Mouse (Mus musculus): Measurements from ENCODE around the gene Antxr2.

Antxr2 gene

DNA sequence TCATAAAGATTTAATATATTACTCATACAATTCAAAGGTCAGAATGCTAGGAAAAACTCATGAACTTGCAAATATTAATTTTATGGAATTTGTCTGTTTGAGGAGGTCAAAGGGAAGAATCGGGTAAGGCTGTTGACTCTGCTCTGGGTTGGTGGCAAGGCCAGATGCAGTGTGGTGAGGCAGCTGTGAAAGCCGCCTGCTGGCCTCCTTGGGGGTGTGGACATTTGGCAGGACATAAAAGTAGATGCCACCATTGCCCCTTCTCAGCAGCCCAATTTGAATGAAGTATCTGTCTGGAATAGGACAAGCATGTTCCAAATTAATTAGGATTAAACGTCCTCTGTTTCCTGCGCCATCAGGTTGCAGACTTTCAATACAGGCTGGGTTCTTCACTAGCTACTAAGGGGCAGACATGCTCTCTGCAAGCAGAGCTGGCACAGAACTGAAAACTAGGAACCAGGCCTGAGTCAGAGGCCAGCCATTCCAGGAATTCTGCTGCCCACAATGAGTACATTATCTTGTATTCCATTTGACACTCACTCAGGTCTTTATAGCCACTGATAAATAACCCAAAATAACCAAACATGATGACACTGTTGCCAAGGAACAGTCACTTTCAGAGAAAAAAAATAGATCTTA, 44.1 kb downstream of the Antxr2 start:
- DNase-seq: no peak

GRCm38 (mm10) chr5:97983375-97983774, 47.5 kb downstream of the Antxr2 start:
- DNase-seq: peak; percentile 70

- no peak for DNase-seq
Observed at GRCm38 (mm10) chr5:97980472-97980871, 50.4 kb downstream of the Antxr2 start.

DNA sequence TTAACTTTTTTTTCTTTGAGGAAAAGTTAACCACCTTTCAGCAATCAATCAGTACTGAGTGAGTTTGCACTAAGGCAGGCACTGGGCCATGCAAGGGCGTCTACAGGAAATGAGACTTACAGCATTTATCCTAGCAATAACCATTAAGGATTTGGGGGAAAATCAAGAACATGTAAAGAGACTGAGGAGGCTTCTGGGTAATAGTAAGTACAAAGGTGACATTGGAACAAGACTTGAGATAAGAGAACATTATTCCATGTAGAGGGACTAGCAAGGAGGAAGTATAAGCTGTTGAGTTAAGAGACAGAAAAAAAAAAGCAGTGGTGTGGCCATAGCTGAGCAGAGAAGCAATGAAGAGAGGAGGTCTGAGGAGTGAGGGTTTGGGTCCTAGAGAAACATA, 57.5 kb downstream of the Antxr2 start:
- DNase-seq: no peak

- no peak for DNase-seq
Observed at GRCm38 (mm10) chr5:97972029-97972428, 58.8 kb downstream of the Antxr2 start.

DNA sequence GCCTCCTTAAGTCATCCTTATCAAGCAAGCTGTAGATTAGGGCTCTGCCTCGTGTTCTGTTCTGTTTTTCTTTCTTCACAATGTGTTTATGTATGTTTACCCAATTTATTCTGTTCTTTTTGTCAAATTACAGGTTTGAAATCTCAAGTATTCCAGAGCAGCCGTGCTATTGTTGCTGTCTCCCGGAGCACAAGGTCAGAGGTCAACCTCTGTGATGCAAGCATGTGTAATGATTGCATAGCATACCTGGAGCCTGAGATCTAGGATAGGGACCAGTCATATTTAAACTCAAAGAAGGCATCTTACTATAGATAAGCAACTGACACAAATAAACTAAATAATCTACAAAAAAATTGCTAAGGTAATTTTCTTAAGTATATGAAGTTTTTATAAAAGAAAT, 59.6 kb downstream of the Antxr2 start:
- no peak for DNase-seq

GRCm38 (mm10) chr5:97967044-97967443, 63.8 kb downstream of the Antxr2 start:
- DNase-seq: no peak

DNA sequence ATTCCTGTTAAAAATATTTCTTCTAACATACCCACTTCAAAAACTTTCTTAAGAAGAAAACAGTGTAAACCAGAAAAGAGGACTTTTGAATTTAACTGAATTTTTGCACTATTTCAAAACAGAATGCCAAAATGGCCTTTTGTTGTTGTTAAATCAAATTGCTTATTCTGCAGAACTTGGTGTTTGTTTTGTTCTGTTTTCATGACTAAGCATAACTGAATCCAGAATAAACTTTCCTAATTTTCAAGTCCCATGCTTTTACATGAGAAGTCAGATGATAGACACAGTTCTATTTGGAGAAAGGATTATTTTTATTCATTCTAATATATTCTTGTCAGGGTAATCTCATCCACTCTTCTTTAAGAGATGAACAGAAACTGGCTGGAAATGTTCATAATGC, 64.7 kb downstream of the Antxr2 start:
- DNase-seq: no peak

DNA sequence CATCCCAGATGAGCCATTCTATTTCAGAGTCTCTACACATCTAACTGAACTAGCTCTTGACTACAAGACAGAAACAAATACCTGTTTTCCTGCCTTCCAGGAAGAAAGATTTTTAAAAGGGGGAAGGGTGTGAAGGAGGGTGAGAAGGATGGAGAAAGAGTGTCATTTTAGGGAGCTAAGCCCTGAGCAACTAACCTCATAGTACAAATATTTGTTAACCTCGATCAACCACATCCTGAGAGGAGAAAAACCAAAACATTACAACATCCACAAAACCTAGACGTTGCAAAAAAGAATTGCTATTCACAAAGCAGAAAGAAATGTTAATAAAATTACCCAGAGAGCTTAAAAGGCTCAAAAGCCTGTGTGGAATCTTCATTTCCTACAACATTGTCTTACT, 66.4 kb downstream of the Antxr2 start:
- no peak for DNase-seq

GRCm38 (mm10) chr5:97962512-97962911, 68.3 kb downstream of the Antxr2 start:
- no peak for DNase-seq

- no peak for DNase-seq
Observed at GRCm38 (mm10) chr5:97961786-97962185, 69.1 kb downstream of the Antxr2 start.

GRCm38 (mm10) chr5:97959651-97960050, 71.2 kb downstream of the Antxr2 start:
- no peak for DNase-seq

- DNase-seq: no peak
Observed at GRCm38 (mm10) chr5:97959010-97959409, 71.8 kb downstream of the Antxr2 start.

GRCm38 (mm10) chr5:97957501-97957900, 73.3 kb downstream of the Antxr2 start:
- no peak for DNase-seq

GRCm38 (mm10) chr5:97954193-97954772, 76.6 kb downstream of the Antxr2 start:
- DNase-seq: no peak

DNA sequence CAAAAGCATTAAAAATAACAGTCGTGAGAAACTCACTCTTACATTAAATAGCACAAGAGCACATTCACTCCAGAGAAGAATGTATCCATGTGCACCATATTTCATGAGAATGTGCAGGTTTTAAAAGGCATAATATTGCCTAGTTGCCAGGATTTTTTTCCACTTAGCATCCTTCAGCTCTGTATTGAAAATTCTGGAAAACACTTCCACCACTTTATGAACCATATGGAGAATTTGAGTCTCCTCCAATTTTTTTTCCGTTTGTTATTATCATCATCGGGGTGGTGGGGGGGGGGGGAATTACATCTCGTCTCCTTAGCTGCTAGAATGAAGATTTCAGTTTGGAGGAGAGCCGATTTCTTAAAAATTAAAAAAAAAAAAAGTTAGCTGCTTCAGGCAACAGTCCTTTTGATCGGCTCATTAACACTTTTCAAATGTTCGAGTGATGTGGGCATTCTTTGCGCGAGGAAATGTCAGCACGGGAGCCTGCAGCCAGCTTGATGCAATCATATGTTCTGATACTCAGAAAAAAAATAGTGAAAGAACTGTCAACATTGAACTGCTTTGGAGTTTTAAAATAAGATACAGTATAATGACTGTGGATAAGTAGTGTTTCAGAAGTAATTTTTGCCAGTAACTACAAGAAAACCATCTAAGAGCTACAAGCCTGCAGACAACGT, 77.5 kb downstream of the Antxr2 start:
- DNase-seq: no peak

DNA sequence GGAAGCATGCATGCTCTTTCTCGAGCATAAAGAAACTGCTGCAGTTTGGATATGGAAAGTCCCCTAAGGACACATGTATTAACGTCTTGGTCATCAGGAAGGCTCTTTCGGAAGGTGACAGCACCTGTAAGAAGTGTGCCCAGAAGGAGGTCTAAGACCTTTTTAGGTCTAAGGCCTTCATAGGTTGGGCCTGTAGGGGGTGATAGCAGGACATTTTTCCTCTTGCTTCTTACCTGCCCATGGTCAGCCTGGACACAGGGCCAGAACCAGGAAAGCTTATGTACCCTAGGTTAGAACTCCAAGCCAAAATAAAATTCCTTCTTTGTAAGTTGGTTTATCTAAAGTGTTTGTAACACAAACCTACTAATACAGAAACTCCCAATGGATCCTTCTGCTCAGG, 83.6 kb downstream of the Antxr2 start:
- peak; percentile 21 for DNase-seq

GRCm38 (mm10) chr5:97946236-97946635, 84.6 kb downstream of the Antxr2 start:
- DNase-seq: peak; percentile 19

DNA sequence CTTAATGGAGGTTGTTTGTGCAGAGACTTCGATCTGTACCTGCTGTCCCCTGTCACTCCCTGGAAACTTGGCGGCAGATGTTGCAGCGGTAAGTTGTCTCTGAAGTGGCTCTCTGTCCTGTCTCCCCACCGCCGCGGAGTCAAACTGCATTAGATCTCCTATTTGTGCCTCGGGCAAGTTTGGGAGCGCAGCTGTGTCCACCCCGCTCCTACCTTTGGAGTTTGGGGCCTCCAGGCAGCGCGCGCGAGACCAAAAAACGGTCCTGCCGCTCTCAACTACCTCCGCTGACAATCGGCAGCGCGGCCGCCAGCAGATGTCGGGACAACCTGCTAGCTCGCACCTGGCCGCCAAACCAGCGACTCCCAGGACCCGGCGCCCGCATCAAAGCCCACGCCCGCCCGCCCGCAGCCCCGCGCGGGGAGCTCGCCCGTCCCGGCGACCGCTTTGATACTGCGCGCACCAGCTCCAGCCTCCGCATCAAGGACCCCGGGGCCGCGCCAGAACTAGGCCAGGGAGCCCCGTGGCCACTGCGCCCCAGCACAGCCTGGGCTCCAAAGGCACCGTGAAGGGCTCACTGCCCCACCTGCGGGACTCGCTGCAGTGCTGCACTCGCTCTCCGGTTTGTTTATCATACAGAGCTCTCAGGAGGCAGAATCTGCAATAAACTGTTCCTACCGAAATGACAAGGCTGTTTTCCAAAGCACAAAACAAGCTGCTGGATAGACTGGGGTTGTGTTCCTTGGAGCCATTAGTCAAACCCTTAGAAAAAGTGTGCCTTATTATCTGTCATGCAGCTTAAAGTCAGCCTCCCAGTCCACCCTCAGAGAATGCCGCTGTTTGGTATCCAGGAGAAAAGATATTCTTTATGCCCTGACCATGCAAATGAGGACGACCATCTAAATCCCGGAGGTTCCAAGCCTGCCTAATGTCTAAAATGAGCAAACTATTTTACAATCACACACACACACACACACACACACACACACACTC, 95.4 kb downstream of the Antxr2 start:
- peak; percentile 64 for DNase-seq

DNA sequence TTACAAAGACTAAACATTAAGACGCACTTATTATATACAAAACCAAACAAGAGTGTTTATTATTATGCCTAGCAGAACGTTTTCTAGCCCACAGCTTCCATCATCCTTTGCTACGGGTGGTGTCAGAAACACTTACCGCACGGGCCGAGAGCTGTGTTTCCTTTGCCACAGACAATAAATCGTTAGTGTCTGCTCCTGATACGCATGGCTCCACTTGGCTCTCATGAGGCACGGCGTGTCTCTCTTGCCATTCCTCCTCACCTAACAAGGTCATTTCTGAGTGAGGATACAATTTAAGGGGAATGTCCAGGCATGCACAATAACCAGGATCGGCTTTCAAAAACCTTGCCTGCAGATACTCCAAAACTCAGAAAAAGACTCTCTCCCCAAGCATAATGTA, 113.2 kb downstream of the Antxr2 start:
- no peak for DNase-seq

DNA sequence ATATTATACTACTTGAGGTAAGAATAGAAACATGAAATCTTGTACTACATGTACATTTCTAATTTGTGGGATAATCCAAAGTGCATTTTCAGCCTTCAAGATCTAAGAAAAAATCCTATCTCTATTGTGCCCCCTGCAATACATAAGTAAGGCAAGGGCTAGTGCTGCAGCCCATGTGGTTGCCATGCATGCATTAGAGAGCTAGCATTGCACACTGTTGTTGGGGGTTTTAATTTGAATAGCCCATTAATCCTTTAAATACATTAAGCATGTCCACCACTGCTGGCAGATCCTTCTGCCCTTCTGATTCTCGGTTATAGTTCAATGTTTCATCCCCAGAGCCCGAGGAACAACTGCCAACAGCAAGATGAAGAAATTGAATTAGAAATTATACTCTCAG, 116.0 kb downstream of the Antxr2 start:
- DNase-seq: no peak

DNA sequence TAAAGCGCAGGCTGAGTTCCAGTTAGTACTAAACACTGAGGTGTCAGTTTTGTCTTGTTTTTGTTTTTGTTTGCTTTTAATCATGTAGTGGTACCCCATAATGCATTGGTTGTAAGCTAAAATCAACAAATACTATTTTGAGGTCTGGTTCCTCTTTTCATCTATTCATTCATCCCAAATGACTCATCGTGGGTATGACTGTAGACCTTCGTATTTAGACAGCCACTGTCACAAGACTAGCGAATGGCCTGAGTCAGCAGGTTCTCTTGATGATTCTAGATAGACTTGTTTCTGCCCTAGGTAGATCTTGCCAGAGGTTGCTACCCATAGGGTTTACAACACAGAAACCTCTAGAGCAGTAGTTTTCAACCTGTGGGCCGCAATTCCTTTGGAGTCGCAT, 116.9 kb downstream of the Antxr2 start:
- DNase-seq: no peak

DNA sequence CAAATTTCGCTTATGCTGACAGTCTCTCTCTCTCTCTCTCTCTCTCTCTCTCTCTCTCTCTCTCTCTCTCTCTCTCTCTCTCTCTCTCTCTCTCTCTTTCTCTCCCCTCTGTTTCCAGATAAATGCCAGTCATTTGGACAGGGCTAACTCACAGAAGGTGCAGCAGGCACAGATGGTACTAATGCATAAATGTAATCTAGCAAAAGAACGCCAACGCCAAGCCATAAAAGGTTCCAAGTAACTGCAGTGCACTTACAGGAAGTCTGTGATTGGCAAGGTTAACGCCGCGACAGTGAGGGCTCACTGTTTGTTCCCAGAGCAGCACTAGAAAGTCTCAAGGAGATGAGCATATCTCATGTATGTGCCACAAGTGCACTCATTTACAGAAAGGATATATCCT, 123.4 kb downstream of the Antxr2 start:
- DNase-seq: no peak

All from thymus, postnatal 25 days (tissue).